Mouse (Mus musculus) adrenal gland, adult 8-10 months (tissue): Measurements from ENCODE around the gene Tmem238. TPM values are rescaled to one million over a fixed set of nuclear protein-coding genes. Genes with fewer than 3 reads are reported as not detected.

Experiments
- DNase-seq: peaks from one replicate; pipeline ENCODE4 v3.0.0; 2022
- total RNA-seq, 4 experiments: library from RNA; stranded (reverse); gene quantifications; 2 replicates each; pipeline ENCODE4 v1.2.4; 2022

The Tmem238 gene
- total RNA-seq, 4 experiments from 2014 or later: 7.2 to 11.8 (median 10.1) TPM

DNA sequence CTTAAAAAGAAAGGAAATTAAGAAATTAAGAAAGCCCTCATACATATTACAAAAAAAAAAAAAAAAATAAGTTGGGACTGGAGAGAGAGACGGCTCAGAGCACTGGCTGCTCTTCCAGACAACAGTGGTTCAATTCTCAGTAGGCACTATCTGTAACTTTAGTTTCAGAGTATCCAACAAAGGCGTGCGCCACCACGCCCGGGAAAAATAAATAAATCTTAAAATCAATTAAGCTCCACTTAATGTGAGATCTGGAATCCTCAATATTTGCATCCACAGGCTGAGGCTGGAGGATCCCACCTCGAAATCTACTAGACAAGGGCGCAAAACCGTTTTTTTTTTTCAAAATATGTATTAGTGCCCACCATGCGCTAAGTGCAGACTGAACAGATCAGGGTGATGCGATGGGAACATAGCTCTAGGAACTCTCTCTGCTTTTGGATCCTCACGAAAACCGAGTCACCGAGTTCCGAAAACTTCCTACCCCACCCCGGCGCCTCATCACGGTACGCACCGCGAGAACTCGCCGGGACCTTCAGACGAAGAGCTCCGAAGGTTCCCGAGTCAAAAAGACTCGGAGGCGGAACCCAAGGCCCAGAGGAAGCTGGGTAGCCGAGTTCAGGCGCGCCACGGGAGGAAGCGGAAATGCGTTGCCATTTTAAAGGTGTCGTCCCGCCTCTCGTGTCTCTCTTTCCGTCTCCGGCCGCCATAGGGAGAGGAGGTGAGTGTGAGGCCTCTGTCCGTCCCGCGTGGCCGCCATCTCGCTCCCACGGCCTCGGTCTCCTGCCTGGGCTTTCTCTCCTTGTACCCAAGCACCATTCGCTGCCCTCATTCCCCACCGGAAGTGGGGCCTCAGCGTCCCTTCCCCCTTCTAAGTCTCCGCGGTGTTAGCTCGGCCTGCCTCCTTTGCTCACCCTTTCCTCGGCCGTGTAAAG, 3.1 kb upstream of the Tmem238 start, which contains the start of gene Rpl28:
Rpl28 (plus strand) TSS at position 597 of the 935 bp plus-strand sequence.
- peak; percentile 95 for DNase-seq

DNA sequence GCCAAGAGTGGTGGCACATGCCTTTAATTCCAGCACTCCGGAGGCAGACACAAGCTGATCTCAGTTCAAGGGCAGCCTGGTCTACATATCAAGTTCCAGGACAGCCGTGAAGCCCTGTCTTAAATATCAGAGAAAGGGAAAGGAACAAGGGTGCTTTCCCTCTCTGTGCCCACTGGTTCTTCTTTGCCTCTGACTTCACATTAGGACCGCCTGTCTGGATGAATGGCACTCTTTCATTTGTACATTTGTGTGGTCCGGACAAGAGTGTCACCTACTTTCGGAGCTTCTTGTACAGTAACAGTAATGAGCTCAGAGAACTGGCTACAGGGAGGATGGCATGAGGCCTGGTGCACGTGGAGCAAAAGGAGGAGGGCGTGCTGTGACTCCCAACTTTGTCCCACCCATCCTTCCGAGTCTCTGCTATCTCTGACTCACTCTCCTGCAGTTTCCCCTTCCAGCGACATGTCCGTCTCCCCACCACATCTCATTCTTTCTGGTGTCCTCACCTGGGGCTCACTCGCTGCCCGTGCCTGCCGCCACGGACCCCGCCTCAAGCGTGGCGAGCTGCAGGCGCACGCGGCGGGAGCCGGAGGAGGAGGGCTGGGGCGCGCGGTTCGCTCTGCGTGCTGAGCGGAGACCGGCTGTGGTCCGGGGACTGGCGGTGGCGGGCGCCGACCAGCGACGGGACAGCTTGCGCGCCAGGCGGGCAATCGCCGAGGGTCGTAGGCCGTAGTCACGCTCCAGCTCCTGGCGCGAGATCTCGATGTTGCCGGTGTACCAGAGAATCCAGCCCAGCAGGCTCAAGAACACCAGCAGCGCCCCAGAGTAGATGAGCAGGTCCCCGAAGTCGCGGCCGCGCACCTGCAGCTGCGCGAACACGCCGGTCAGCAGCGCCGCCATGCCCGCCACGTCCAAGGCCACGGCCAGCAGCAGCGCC, 689 bp downstream of the Tmem238 start:
- peak; percentile 50 for DNase-seq

DNA sequence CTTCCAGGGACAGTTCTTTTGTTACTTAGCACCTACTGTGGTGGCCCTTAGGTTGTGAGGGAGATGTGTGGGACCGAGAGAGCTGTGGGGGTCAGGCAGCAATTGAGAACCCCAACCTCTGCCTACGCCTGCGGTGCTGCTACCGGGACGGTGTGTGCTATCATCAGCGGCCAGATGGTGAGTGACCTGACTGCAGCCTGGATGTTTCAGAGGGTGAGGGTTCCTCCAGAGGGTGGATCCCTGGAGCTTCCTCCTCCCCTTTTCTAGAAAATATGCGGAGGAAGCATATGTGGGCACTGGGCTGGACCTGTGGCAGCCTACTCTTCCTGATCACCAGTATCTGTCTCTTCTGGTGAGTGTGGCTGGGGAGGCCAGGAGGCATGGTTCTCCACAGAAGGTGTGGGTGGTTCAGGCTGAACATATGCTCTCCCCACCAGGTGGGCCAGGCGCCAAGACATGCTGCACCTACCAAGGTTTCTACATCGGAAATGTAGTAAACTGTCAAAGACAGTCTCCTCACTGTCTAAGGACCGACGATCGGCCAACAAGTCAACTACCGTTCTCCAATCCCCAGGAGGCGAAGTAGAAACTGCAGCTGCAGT, 5.7 kb downstream of the Tmem238 start:
- DNase-seq: no peak

DNA sequence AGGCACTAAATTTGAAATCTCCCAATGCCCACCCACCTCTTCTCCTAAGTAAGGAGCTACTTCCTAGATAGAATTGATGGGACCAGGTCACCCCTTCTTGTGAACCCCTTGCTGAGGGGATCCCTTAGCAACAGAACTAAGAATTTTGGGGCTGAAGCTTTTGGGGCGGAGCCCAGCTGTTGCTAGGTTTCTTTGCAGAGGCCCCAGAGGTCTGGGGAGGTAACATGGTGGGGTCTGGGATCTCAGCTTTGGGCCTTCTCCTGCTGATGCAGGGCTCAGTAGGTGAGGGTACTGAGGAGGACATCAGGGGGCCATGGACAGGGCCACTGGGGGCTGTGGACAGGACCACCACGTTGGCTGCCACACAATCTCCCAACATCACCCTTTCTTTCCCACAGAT, 6.7 kb downstream of the Tmem238 start, which contains the start of the genes Il11 and Tmem190:
Il11 (minus strand) TSS at position 101 of the 400 bp plus-strand sequence.
Tmem190 (plus strand) TSS at position 179 of the 400 bp plus-strand sequence.
- no peak for DNase-seq

DNA sequence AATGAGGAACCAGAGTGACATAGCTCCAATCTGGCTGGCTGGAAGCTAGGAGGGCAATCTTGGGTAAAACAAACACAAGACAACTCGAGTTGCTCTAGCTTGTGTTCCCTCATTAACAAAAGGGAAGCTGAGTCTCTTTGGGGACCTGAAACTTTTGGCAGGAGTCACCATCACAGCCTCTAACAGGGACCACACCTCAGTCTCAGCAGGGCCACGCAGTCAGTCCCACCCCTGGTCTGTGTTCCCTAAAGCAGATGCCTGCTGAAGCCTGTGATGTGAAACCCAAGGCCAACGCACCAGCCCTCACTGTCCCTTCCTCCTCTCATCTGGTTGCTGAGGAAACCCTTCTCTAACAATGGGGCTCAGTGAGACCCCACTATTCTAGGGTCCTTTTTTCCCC, 7.3 kb downstream of the Tmem238 start:
- no peak for DNase-seq

DNA sequence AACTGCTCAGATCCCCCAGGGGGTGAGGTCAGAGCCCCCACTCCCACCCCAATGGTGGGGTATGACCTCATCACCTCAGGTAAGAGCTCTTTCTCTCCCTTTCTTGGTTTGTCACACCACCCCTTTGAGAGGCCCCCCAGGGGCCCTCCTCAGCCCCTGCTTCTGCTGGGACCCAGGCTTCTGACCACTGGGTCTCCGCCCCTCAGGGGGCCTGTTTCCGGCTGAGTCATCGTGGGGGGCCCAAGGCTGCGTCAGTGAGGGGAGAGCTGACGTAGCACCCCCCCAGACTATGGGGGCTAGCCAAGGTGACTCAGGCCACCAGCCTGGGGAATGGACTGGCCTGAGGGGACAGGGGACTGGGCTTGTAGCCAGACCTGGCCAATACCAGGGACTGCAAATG, 9.5 kb downstream of the Tmem238 start:
- no peak for DNase-seq

DNA sequence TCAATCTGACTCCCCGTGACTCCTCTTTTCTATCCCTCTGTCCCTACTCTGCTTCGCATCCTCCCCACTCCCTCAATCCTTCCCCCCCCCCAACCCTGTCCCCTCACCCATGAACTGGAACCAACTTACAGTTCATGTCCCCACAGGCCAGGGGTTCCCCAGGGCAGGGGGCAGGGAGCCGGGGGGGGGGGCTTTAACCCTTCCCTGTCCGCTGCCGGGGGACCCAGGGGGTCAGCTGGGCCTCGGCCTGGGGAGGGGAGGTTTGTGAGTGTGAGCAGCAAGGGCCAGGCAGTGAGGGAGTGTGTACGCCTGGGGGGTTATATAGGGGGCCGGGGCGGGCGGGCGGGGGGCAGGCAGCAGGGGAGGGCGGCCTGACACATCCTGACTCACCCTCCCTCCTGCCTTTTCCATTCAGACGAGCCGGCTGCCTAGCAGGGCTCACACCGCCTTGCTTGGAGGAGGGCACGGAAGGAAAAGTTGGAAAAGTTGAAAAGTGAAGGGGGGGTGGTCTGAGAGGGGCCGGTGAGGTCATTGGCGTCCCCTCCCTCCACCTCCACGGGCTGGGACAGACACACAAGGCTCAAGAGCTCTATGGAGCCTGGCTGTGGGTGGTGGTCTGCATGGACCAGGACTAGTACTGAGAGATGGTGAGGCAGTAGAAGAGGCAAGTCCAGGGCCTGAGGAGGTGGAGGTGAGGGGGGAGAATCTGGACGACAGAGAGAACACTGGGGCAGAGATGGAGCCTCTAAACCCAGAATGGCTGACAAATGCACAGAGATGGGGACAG, 11.4 kb downstream of the Tmem238 start:
- no peak for DNase-seq

DNA sequence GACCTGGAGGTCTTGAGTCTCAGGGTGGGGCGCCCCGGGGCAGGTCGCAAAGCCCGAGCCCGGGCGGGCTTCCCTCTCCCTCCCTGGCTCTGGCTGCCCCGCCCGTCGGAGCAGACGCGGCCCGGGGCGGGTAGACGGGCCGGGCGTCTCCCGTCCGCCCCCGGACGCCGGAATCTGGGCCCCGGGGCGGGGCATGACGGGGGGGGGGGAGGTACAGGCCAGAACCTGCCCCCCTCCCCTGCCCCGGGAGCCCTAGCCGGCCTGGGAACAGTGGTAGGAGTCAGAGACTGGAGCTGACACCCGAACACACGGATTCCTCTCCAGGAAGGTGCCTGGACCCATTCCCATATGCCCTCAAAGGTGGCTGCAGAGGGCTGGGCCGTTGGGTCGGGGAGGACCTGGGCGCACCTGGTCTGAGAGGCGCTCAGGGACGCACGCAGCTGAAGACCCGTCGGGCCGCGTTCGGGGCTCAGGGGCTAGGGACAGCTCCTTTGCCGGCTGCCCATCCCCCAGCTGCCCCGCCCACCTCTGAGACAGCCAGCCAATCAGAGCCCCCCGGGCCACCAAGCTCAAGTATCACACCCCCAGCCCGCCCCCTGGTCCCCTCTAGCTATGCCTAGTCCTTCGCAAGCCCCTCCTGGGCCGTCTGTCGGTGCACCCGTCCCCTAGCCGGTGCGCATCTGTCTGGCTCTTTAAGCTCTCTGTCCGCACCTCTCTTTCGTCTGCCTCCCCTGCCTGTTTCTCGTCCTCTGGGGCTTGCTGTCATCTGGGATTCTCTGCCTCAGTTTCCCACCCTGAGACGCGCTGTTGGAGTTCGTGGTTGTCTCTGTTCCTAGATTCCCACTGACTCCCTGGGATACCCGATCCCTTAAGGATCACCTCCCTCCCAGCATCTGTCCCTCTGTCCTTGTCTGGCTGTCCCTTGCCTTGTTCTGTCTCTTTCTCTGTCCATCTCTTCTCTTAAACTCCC, 12.3 kb downstream of the Tmem238 start:
- DNase-seq: no peak

DNA sequence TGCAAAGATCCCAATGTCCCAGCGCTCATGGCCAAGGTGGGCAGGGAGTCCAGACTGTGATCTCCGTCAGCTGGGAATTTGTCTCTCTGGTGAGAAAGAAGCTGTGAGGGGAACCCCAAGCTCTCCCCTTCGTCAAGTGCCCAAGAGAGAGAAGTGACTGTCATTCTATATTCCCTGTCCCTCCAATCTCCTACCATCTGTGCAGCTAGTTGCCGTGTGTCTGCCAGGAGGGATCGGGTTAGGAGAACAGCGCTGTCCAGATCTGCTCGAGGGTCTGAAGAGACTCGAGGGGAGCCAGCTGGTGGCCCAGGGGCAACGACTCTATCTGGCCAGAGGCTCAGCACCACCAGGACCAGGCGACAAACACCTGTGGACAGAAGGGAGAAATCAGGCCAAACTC, 13.3 kb downstream of the Tmem238 start:
- no peak for DNase-seq

DNA sequence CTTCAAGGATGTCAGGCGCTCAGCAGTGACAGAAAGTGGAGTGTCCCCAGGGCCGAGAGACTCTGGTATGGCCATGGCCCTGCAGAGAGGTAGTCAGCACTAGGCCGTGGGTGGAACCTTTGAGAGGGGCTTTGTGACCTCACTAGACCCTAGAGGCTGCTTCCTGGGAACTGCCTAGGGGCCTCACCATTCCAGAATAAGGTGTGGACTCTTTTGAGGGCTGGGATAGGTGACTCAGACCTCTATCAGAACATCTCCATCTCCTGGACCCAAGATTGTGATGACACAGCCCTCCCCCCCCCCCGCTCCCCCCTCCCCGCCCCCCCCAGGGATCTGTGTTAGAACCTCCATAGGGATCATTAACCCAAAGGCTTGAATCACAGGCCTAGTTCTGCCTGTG, 18.3 kb downstream of the Tmem238 start, which contains the start of gene Fam71e2:
Fam71e2 (minus strand) TSS at position 101 of the 400 bp plus-strand sequence.
- DNase-seq: no peak

DNA sequence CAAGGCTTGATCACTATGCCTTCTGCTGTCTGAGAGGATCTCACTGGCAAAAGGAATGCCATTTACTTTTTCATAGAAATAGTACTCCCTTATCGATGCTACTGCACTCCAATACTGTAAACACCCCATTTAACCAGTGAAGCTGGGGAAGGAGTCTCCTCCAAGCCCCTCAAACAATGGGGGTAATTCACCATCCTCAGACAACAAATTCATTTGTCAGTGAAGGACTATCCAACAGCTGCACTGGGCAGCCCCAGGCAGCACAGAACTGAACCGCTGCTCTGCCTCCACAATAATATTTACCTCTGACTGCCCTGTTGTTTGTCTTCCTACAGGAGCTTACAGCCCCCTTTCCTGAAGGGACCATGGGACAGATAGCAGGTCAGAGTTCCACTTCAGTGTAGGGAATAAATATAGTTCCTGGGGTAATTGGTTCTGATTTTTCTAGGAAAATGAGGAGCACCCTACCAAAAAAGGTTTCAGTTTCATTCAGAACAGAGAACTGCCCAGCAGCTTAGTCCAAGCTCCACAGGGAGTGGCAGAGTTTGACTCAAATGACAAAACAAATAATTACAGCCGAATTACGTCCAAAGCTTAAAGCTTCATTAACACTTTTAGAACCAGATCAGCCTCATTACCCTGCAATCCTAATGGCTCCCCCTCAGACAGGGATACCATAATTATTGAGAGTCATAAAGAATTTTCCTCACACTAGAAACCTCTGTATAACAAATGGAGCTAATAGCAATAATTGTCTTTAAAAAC, 24.3 kb downstream of the Tmem238 start:
- DNase-seq: no peak

DNA sequence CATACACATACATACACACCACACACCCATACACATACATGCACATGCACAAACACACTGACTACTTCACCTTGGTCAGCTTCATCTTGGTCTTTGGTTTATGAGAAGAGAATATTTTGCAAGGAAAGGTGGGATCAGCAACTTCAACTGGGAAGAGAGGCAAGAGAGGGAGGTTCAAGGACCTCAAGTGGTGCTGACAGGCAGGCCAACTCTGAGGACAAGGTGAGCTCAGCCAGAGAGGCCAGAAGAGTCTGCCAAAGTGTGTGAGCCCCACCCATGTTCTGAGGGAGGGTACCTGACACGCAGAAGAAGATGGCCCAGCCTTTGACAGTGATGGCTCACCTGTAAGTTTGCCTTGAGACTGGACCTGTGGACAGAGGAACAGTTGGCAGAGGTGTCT, 29.8 kb downstream of the Tmem238 start:
- no peak for DNase-seq

DNA sequence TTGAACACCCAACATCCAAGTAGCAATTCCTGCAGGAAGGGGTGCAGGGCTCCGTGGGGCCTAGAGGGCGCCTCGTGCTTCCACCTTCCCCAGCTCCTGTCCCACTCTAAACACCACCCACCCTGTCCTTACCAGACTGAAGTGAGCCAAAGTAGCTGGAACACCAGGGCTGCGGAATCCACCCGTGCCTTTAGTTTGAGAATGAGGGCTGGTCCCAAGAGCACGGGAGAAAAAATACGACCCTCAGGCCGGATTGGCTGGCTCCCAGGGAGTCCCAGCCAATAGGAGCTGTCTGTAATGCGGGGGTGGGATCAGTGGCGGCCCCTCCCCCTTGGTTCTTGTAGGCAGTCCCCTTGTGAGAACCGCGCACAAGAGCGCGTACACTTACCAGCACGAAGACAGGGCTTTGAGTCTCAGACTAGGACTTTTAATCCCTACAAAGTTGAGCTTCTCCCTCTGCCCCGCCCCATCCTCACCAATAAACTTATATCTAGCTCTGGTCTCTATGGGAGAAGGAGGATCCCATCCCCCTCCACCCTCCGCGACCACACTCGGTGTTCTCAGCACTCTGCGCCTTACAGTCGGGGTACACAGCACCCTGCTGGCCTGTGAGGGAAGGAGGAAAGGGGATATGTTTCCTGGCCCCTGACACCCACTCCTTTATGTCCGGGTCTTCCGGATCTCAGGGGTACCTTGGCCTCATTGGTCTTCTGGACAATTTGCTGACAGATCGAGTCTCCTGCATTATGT, 36.5 kb downstream of the Tmem238 start, which contains the start of gene Cox6b2:
Cox6b2 (minus strand) TSS at position 274 of the 750 bp plus-strand sequence.
- peak; percentile 38 for DNase-seq

DNA sequence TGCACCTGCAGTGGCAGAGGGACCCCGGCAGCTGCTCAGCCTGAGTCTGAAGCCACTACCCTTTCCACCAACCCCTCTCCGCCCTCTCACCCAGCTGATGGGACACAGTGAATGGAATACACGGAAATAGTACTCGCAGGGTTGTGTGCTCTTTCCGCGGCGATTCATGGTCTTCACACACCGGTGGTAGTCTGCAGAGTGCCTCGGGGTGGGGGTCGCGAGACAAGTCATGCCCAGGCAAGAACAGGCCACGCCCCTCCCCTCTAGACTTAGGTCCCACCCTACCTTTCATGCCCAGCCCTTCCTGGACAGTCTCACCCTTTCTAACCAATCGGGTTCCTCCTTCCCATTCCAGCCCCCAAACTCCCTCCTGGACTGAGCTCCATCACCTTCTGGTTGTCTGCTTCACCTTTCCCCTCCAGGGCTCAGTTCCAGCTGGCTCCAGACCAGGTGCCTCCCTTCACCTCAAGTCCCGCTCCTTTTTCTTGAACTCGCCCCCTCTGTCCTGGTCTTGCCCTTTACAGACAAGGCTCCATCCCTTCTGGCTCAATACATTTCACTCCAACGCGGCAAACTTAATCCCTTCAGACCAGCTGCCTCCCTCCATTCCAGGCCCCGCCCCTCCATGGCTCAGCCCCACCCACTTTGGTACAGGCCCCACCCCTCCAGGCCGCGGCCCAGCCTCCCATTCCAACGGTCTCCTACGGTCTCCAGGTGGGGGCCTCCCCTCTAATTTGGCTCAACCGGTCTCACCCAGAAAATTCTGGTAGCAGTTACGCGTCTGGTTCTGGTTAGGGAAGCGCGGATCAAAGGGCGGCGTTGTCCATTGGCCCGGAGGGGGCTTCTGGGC, 37.3 kb downstream of the Tmem238 start:
- DNase-seq: no peak

DNA sequence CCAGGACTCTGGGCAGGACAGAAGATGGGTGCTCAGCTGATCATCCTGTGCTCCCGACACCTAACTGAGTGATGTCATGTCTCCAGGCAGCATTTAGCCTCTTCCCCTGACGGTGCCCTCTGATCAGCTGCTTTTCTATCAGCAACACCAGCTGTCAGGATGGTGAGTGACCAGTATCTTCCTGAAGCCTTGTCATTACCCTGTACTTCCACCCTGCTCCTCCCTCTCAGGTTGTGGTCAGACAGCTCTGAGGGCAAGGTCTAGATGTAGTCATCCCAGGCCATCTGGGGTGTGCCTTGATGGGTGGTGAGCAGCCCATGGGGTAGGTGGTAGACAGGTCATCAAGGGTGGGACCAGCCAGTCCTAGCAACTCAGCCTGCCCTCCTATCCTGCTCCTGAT, 40.3 kb downstream of the Tmem238 start:
- no peak for DNase-seq

DNA sequence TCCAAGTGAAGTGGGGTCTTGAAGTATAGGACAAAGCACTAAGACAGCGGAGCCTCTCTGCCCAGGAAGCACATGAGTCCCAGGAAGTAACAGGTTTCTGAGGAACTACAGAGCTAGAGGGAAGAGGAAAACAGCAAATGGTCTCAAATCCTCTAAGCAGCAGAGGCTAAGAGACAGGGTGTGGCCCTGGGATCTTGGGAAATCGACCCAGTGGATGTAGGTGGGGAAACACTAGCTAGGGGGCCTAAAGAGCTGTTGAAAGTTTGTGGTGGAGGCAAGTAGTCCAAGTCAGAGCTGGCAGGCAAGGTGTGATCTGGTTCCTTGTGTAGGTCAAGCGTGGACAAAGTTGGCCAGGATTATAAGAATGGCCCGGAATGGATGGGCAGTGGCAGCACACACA, 41.1 kb downstream of the Tmem238 start:
- no peak for DNase-seq

DNA sequence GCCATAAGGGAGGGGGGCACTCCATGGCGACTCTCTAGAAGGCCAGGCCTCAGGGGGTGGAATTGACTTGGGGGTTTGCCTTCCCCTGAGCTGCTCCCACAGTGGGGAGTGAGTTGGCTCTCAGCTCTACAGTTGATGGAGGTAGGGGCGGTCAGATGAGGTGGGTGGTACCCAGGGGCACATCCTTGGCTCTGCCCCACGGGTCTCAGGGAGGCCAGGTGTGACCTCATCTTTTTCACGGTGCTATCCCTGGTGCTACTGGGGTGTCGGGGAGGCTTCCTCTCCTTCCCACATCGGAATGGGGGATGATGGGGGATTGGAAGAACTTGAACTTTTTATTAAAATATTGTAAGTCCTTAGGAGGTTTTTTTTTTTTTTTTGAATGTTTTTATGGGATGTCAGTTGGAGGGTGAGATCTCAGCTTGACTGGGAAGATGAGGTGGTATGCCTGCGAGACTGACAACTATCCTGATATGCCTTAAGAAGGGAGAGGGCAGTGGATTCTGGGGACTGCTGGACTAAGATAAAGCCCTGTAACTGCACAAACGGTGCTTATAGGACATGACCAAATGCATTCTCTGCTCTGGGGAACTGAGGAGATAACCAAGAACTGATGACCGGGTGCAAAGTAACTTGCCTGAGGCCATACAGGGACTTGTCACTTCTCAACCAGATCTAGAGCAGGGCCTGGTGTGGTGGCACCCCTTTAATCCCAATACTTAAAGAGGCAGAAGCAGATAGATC, 42.1 kb downstream of the Tmem238 start:
- DNase-seq: no peak
